Mouse (Mus musculus) lung, postnatal 14 days (tissue): ENCODE measurements around the gene Acad11.
A peak's percentile ranks its signal among the peaks of the same experiment; 100 is the strongest.

Source experiments
- DNase-seq: peaks from one replicate; pipeline ENCODE4 v3.0.0; 2021

Gene Acad11

DNA sequence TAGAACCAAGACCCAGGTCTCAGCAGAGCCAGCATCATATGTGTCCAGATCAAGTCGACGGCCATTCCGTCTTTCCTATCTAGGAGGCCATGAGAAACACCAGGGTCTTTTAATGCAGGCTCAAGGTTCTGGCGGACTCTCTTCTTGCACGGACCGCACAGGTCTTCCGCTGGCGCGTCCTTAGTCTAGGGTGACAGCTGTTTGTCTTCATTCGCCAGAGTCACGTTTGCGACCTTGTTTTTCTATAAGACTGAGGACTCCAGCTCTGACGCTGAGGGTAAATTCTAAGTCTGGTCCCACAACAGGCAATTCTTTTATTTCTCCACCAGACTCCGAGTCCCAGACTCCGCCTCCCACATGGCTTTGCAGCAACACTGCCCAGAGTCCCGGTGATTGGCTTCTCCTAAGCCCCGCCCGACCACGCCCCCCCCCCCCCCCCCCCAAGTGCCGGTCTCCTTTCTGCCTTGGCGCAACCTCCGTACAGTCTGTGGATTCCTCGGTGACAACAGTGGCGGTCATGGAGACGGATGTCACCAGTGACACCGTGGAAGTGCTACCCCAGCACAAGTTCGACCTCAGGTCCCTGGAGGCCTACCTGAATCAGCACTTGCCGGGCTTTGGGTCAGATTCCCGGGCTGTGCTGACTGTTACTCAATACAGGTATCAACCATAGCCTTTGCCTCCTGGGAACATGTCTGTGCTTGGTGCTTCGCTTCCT lies at the start of gene Acad11:
TSS of gene Acad11 (plus strand) at position 134 of the 718 bp plus-strand sequence.
- peak; percentile 85 for DNase-seq

DNA sequence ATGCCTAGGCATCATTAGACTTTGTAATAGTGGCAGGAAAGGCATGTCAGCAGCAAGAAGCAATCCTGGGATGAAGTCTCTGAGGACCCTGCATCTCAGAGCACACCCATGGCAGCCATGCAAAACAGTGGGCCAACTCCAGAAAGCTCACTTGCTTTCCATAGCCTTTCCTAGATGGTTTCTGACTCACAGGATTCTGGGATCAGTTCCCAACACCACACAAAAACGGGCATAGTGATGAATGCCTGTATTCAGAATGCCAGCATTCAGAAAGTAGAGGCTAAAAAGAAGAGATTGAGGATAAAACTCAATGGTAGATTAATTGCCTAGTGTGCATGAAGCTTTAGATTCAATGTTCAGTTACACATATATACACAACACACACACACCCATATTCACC lies 48.7 kb upstream of the Acad11 start:
- DNase-seq, result no peak

DNA sequence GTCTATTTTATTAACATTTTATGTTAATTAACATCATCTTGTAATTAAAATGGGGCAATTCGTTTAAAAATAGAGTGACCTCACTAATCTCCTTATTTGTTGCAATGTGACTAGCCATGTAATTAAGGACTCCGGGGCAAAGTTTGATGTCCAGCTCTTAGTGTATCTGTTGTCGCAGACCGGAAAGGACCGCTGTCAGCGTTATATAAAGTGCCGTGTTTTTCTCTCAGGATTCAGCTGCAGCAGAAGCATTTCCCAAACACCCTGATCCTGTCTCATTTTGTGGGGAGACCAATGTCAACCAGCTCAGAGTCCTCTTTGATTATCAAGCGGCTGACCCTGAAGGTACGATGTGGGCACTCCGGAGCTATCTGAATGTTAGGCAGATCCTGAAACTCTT lies 42.2 kb upstream of the Acad11 start:
- no peak for DNase-seq

DNA sequence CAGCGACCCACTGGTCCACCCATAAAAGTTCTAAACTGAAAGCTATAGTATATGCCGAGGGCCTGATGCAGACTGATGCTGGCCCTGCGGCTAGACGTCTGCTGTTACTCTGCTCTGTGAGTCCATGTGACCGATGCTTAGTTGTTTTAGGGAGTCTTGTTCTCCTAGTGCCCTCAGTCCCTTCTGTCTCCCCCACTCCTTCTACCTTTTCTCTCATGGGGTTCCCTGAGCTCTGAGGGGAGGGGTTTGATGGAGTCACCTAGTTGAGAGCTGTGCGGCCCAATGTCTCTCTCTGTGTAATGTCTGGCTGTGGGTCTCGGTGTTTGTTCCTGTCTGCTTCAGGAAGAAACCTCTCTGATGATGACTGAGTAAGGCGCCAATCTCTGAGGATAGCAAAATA lies 36.0 kb upstream of the Acad11 start:
- DNase-seq, result no peak

DNA sequence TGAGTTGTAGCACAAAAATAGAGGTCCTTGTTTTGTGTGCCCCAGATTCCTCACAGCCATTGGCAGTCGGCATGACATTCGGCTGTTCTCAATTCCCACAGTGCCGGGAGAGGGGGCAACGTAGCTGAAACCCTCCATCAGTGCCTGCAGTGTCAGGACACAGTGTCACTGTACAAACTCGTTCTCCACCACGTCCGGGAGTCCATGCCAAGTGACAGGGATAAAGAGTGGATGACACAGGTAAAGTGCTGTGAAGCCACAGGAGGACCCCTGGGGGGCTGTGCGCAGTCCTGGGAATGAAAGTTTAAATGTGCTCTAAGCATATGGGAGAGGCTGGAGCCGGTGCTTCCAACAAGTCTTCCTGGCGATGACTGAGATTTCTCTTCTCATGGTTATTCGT lies 33.3 kb upstream of the Acad11 start:
- DNase-seq, result no peak

DNA sequence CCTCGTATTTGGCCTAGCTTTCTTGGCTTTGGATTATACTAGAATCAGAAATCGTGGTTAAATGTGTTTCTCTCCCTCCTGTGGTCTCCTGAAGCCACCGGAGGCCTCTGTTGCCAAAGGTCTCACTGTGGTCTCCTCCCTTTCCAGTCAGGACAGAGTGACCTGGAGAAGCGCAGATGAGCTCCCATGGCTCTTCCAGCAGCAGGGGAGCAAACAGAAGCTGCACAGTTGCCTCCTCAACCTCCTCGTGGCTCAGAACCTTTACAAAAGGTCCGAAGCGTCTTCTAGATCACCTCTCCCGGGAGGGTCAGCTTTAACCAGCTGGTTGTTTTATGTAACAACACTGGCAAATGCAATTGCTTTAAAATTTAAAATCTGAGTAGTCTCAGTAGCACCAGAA lies 28.9 kb upstream of the Acad11 start:
- no peak for DNase-seq

DNA sequence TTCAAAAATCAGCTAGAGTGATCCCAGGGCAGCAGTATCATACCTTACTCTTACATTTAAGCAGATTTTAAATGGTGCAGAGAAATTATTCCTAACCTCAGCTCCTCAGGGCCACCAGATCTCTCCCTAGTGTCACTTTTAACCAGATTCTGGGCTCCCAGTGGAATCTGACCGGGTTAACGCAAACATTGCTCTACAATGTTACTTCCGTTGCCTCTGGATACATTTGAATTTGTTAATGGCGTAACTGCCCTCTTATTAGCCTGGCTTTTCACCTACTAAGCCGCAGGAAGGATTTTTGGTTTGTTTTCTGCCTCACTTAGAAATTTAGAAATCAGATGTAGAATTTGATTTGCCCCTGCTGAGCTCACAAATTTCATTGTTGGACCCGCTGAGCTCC lies 28.5 kb upstream of the Acad11 start:
- no peak for DNase-seq

DNA sequence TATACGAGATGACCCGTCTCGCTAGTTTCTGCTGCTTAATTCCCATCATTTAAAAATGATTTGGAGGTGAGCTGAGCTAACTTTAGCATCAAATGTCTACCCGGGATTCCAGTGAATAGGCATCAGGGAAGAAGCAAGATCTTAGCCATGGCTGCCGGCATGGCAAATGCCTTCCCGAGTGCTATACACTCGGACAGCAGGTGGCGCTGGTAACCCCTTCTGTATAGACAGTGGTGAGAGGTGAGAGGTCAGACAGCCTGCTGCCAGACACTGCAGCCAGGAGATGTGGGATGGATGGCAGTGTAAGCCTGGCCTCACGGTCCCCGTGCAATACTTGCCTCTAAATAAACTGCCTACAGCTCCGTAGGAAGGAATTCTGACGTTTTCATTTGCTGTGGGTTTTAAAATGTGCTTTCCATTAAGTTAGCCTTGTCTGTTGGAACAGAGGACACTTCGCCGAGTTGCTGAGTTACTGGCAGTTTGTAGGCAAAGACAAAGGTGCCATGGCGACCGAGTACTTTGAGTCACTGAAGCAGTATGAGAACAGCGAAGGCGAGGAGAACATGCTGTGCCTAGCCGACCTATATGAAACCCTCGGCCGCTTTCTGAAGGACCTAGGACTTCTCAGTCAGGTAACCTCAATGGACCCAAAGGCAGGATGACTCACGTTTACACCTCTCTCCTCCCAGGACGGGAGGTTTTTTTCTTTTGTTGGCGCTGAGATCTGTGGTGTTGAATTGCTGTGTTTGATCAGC lies 27.7 kb upstream of the Acad11 start:
- peak; percentile 86 for DNase-seq

DNA sequence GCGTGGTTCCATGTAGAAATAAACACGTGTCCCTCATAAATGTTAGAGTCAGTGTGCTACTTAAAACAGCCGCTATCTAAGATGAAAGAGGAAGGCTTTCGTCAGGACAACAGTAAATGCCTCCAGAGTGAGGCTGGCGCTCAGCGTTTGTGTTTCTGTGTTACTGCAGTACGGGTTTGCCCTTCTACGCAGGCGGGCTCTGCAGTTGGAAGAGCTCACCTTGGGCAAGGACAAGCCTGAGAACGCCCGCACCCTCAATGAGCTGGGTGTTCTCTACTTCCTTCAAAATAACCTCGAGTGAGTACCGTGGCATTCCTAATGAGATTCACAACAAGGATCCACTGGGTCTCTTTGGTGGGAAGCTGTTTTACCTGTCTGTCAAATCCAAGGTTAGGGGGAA lies 24.9 kb upstream of the Acad11 start:
- no peak for DNase-seq

DNA sequence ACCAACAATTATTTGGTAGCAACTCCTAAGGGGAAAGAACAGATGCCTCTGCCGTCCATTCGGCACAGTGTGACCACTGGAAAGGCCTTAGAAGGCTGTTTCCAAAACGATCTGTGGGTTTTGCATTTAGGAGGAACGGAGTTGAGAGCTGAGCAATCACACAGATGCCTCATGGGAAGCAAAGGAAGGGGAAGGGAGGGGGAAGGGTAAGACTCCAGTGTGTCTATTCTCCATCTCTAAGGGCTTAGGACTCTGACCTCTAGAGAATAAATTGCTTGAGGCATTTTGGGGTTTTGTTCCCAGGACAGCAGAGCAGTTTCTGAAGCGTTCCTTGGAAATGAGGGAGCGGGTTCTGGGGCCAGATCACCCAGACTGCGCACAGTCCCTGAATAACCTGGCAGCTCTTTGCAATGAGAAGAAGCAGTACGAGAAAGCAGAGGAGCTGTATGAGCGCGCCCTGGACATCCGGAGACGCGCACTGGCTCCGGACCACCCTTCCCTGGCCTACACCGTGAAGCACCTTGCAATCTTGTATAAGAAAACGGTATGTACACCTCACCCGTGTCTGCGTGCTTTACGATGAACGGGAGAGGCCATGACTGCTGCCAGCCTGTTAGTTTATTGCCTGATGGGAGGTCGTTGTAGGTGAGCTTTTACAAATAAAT lies 24.0 kb upstream of the Acad11 start:
- no peak for DNase-seq

DNA sequence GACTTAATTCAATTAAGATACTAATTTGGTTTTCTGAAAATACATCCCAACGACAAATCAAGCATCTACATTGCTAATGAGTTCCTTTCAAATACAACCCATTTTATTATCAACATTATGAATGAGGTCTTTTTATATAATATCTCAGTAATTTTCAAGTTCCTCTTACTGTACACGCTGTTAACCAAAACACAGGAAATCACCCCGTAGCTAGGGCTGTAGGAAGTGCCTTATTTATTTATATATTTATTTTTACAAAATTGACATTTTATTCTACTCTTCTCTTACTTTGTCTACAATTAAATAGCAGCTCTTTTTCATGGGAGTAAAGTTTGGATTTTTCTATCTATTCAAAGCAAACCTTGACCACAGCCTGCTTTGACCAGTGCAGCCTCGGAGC lies 23.4 kb upstream of the Acad11 start:
- no peak for DNase-seq

DNA sequence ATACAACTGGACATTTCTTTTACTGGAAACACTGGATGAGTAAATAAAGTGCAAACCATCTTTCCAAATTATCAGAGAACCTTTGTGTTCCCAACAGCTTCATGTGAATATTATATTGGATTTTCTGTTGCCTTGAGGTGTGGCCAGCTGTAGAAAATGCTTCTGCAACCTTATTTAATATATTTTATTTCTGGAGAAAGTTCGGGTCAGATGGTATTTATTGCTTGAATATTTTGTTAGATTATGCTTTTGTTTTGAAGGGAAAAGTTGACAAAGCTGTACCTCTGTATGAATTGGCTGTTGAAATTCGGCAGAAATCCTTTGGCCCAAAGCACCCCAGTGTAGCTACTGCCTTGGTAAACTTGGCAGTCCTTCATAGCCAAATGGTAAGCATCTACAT lies 22.8 kb upstream of the Acad11 start, which contains the start of gene Gm28305:
TSS of gene Gm28305 (plus strand) at position 301 of the 400 bp plus-strand sequence.
- DNase-seq, result no peak

DNA sequence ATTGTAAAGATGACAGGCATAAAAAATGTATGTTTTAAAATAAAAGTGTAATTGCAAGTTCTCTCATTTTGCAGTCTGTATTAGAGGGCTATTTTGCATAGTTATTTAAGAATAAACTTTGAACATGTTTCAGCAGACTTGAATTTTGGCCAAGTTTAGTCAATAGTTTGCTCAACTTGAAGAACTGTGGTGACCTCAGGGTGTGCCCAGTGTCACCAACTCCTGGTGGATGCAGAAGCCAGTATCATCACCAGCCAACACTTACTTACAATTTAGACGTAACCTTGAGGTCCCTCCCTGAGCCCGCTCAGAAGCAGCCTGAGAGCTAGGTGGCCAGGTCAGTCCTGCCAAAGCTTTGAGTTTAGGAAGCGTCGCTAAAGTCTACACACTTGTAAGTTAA lies 19.5 kb upstream of the Acad11 start:
- no peak for DNase-seq

DNA sequence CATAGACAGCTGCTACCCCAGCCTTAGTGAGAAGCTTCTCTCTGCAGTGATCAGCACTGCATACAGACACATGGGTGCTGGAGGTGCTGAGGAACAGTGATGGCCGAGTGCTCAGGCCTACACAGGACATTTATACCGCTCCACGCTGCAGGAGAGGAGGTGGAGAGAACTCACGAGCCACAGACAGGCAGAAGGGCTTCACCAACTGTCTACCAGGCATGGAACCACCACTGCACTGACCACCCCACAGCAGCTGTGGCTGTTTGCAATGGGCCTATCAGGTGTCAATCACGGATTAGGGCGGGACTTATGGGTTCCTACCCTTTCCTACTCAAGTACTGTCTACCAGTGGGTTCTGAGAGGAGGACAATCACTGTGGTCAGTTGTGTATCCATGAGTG lies 12.1 kb upstream of the Acad11 start:
- DNase-seq, result no peak

DNA sequence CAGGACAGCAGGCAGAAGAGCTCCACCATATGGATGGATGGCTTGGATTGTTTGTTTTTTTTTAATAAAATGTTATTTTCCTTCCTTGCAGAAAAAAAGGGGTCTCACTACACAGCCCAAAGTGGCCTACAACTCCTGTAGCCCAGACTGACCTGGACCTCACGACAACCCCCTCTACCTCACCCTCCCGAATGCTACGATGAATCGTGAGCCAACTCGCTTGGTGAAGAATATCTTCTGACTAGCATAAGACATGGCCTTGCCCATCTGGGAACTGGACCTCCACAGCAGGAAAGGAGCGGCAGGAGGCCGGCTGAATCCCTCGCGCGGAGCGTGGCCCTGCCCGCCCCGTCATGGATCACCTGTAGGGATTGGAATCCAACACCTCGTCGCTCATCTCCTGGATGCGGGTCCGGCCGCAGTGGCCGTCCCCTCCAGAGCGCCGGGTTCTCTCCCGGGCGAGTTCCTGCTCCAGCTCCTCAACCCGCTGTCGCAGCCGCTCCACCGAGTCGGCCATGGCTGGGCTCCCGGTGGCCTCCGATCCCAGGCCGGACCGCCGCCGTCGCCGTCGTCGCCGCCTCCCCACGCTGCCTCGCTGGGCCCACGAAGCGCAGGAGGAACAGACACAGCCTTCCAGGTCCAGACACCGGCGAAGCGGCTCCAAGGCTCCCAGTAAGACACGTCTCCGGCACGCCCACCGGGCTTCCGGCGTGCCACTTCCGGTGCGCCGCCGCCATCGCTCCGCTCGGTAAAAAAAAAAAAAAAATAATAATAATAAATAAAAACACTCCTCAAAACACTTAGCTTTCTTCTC lies 540 bp upstream of the Acad11 start, which contains the start of gene Uba5:
TSS of gene Uba5 (minus strand) at position 705 of the 814 bp plus-strand sequence.
- DNase-seq, result peak; percentile 78

DNA sequence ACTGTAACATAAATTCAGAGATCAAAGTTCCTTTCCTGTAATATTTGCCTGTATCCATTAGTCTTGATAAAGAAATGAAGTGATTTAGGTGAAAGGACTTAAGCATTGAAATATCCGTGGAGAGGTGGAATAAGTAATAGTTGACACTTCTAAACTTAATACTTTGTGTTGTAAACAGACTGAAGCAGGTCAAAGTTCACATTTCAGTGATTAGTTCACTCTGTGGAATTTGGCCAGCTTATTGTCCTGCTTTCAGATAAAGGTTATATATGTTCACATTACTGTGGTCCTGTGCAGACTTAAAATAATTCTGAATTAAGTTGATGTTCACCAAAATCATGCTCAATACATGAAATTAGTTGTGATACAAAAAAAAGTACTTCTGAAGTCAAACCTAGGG lies 1.4 kb downstream of the Acad11 start:
- no peak for DNase-seq

DNA sequence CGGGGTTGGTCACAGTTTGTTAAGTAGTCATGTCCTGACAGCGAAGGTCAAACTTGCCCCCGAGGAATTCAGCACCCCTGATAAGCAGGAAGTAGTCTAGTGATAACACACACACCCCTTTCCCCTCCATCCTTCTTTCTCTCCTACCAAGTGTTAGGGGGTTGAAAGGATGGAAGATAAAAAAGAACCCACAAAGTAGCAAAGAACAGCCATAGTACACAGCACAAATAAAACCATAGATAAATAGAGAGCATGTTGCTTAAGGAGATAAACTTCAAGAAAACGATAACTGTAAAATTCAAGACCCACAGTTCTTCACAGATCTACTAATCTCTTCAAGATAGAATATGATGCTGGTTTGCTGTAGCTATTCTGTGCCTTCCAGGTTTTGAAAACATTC lies 7.1 kb downstream of the Acad11 start:
- DNase-seq, result no peak

DNA sequence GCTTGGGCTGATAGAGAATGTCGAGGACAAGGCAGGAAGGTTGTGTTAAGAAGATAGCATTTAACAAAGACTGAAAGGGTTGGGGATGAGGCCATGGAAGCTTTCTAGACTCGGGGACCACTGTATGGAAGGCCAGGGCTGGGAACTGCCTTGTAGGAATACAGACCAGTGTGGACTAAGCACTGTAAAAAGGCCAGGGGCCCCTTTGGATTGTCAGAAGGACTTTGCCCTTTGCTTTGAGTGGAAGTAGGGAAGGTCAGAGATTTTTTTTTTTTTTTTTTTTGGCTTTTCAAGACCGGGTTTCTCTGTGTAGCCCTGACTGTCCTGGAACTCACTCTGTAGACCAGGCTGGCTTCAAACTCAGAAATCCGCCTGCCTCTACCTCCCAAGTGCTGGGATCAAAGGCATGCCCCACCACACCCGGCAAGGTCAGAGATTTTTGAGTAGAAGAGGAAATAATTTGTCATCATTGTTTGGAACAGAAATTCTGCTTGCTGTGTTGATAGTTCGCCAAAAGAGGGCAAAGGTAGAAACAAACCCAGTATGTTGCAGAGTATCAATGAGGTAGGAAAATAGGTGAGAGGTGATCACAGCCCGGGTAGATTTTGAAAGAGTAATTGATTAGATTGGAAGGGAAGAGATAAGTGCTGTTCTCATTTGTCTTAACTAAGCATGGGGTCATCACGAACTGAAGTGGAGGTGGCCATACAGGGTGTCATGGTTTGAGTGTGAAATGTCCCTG lies 7.9 kb downstream of the Acad11 start:
- no peak for DNase-seq

DNA sequence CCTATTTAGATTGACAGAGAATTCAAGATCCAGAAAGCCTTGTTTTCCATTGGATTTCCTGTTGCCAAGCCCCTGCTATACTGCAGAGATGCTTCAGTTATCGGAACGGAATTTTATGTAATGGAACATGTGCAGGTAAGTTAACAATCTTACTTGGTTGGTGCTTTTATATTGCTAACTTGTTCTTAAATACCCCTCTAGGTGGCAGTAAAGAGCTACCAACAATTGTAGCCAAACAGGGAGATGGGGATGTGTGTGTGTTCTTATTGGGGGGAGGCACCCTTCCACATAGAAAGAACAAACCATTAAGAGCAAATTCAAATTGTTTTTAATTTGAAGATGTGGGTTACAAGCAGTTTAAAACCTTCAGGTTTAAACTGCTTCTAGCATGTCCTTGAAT lies 12.6 kb downstream of the Acad11 start:
- no peak for DNase-seq

DNA sequence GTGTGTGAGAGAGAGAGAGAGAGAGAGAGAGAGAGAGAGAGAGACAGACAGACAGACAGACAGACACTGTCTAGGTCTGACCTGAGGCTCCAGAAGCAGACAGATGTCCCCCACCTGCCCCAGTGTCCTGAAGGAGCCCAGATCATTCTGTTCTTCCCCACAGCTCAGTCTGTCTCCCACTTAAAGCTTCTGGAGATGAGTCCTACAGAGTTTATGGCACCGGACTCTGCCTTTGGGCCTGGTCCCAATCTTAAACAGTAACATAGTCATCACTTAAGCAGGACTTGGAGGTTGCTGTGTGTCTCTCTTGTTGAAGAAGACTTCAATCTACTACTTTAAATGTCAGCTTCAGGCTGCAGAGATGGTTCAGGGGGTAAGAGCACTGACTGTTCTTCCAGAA lies 15.6 kb downstream of the Acad11 start:
- DNase-seq, result no peak

DNA sequence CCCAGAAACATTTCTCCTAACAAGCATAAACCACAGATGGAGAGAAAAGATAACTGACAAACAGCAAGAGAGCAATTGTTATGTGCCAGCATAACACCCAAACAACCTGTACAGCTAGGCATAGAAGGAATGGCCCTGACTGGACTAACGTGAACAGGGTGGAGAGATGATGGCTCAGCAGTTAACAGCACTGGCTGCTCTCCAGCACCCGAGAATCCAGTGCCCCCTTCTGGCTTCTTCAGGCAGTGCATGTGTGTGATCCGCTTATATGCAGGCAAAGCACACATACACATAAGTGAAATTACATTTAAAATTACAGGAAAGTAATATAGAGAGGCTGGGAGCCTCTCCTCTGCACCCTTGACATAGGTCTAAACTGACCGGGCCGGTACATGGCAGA lies 16.2 kb downstream of the Acad11 start:
- peak; percentile 66 for DNase-seq

DNA sequence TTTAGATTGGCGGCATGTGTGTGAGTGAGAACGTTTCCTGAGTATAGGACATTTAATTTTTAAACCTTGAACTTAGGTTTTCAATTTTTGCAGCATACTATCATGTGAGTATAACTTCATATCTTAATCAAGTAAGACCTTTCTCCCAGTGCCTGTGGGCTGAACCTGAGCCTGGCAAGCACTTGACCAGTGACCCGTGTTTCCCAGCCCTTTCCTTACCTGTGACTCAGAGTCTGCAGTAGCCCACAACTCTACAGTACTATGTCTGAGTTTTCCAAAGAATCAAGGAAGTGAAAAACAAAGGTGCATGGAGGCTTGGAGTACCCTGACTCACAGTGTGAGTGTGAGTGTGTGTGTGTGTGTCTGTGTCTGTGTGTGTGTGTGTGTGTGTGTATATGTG lies 16.9 kb downstream of the Acad11 start:
- no peak for DNase-seq
